Mouse (Mus musculus) brain, embryonic 14.5 days (tissue): ENCODE results near the gene Ms4a15. TPM values are rescaled to one million over a fixed set of nuclear protein-coding genes. Genes with fewer than 3 reads are reported as not detected.
A peak's percentile ranks its signal among the peaks of the same experiment; 100 is the strongest.

Experiments
- DNase-seq: peaks from one replicate; pipeline ENCODE4 v3.0.0-alpha.2; 2011; ENCODE audit warnings: low read depth
- CTCF ChIP-seq: fragments of 200-500 bp; IDR thresholded peaks from 2 replicates; pipeline ENCODE4 v1.5.1; 2012; ENCODE audit warnings: inconsistent platforms, mild to moderate bottlenecking, moderate library complexity, borderline replicate concordance; ENCODE audit not compliant: insufficient read depth, insufficient read length; ENCODE audit errors: extremely low read depth
- POLR2A ChIP-seq: fragments of 200-500 bp; IDR thresholded peaks from 2 replicates; pipeline ENCODE4 v1.6.1; 2012; ENCODE audit warnings: mild to moderate bottlenecking, inconsistent platforms, borderline replicate concordance; ENCODE audit not compliant: poor library complexity, insufficient read depth, insufficient read length, severe bottlenecking; ENCODE audit errors: extremely low read depth
- polyA plus RNA-seq: library from polyadenylated mRNA; depleted of rRNA; stranded (reverse); fragments of >200 nt; gene quantifications from 2 replicates; pipeline ENCODE4 v1.2.3, GENCODE M21; 2012; rRNA removed

The Ms4a15 gene
- polyA plus RNA-seq, 1 experiment: not detected

DNA sequence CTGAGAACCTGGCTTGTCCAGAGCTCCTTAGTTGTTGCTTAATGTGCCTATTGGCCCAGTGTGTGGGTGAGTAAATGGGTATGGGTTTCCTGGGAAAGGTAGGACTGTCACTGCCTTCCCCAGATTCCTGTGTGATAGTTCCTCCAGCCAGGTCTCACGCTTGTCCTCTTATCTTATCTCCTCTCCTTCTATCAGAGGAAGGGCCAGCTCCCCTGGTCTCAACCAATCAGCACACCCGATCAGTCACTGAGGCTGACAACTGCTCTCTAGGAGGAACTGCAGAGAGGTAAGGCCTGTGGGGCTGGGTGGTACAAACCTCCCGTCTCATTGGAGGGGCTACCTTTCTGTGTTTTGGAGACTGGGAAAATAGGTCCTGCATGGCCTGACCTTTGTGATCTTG, 54.3 kb downstream of the Ms4a15 start:
- no peak for TF ChIP-seq POLR2A
- no peak for TF ChIP-seq CTCF
- no peak for DNase-seq

GRCm38 (mm10) chr19:10937110-10937563, 55.9 kb downstream of the Ms4a15 start, which contains the start of gene Ptgdr2:
Gene Ptgdr2 (plus strand): TSS chr19:10937160.
- DNase-seq: no peak
- TF ChIP-seq CTCF: no peak
- TF ChIP-seq POLR2A: no peak

- DNase-seq: no peak
- TF ChIP-seq CTCF (peak; percentile 0; the same call in 1 of the 2 replicates), POLR2A (no peak)
Measured at GRCm38 (mm10) chr19:10936077-10936476, 57.0 kb downstream of the Ms4a15 start.

GRCm38 (mm10) chr19:10935029-10935428, 58.0 kb downstream of the Ms4a15 start:
- no peak for DNase-seq
- TF ChIP-seq CTCF (no peak), POLR2A (no peak)

DNA sequence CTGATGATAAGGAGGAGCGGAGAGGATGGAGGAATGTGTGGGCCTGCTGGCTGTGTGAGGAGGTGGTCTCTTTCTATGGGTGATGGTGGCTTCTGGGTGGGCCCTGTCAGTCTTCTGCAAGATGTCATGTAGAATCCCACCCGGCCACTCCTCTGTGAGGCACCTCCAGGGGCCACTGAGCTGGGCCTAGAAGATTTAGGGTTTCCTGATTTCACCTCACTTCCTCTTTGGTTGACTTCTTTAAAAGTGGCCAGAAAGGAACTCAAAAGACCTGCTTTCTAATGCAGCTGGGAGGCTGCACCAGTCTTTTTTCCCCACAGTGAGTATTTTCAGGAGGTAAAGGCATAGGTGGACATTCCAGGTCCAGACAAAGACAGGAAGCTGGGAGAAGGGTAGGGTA, 62.4 kb downstream of the Ms4a15 start:
- no peak for DNase-seq
- TF ChIP-seq POLR2A (no peak), CTCF (no peak)

Other genes starting within 250 kb of the Ms4a15 start
- not detected in 2 replicates for gene Cd6, start 163.2 kb downstream of the Ms4a15 start, polyA plus RNA-seq
- 0.61 and 1.0 TPM in 2 replicates for gene Slc15a3, start 153.5 kb downstream of the Ms4a15 start, polyA plus RNA-seq
- 292 and 301 TPM in 2 replicates for gene Tmem132a, start 123.3 kb downstream of the Ms4a15 start, polyA plus RNA-seq
- 41.9 and 47.1 TPM in 2 replicates for gene Tmem109, start 111.2 kb downstream of the Ms4a15 start, polyA plus RNA-seq
- gene Prpf19, start 98.0 kb downstream of the Ms4a15 start, polyA plus RNA-seq: 341 and 452 TPM in 2 replicates
- gene Zp1, start 72.6 kb downstream of the Ms4a15 start, polyA plus RNA-seq: 0.13 and 0.16 TPM in 2 replicates
- gene Ptgdr2, start 56.1 kb downstream of the Ms4a15 start, polyA plus RNA-seq: 0.30 and 0.44 TPM in 2 replicates
- 6.2 and 6.3 TPM in 2 replicates for gene Ccdc86, start 44.0 kb downstream of the Ms4a15 start, polyA plus RNA-seq
- not detected in 2 replicates for gene Ms4a10, start 18.6 kb downstream of the Ms4a15 start, polyA plus RNA-seq
- gene Ms4a18, start 24.8 kb upstream of the Ms4a15 start, polyA plus RNA-seq: not detected in 2 replicates
- gene Ms4a8a, start 87.9 kb upstream of the Ms4a15 start, polyA plus RNA-seq: not detected in 2 replicates
- not detected in 2 replicates for gene 1700017D01Rik, start 137.6 kb upstream of the Ms4a15 start, polyA plus RNA-seq
- gene 1700025F22Rik, start 172.1 kb upstream of the Ms4a15 start, polyA plus RNA-seq: not detected in 2 replicates
- gene Ms4a13, start 203.5 kb upstream of the Ms4a15 start, polyA plus RNA-seq: not detected in 2 replicates
- gene Ms4a12, start 239.2 kb upstream of the Ms4a15 start, polyA plus RNA-seq: not detected in 2 replicates